Mouse (Mus musculus): Measurements from ENCODE around the gene Srgap3.

DNA sequence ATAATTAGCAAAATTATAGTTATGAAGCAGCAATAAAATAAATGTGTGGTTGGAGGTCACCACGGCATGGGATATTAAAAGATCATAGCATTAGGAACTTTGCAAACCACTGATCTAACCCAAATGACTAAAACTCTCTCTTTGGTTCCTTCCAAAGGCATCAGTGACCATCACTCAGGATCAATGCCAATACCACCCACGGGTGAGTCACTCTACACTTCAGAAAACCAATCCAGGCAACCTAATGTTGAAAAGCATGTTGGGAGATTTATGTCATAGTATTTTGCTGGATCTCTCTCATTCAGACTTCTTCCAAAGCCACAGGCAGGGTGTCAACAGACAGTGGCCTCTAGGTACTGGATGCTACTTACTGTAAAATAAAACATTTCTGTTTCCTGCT, 176.1 kb downstream of the Srgap3 start:
- no peak for TF ChIP-seq CTCF (IDR thresholded peaks at IDR 0.05; ENCODE audit: insufficient read depth, low read depth, low read length)
- TF ChIP-seq POLR2A (IDR thresholded peaks at IDR 0.05; ENCODE audit: insufficient read depth, low read depth, low read length): no peak
